Mouse (Mus musculus) myocyte (in vitro differentiated cells): ENCODE measurements at regions not wholly inside any gene's neighbourhood (a gene's known extent, or its start where the extent isn't known, plus 50 kb on each side); places are given as distances from the start of the nearest gene placed in this dataset.

Experiments used
- CEBPB ChIP-seq: IDR thresholded peaks from 2 replicates; pipeline ENCODE4 v1.6.1; 2011; ENCODE audit warnings: mild to moderate bottlenecking, moderate library complexity; ENCODE audit not compliant: poor library complexity, insufficient read depth, severe bottlenecking
- E2F4 ChIP-seq: IDR thresholded peaks from one replicate; pipeline ENCODE4 v1.6.1; 2011; ENCODE audit warnings: mild to moderate bottlenecking, control low read depth, moderate library complexity; ENCODE audit not compliant: insufficient read depth
- MAX ChIP-seq: IDR thresholded peaks from one replicate; pipeline ENCODE4 v1.6.1; 2011; ENCODE audit warnings: low read depth, mild to moderate bottlenecking, control low read depth
- MYOG ChIP-seq, 3 experiments: IDR thresholded peaks; one replicate each; pipeline ENCODE4 v1.6.1; 2011; ENCODE audit warnings: control low read depth in 2 of 3, low read depth in 2 of 3, mild to moderate bottlenecking in 2 of 3; ENCODE audit not compliant: insufficient read length in 2 of 3, control insufficient read depth in 1 of 3, insufficient read depth in 1 of 3
- POLR2A ChIP-seq: IDR thresholded peaks from one replicate; pipeline ENCODE4 v1.6.1; 2011; ENCODE audit warnings: low read depth, mild to moderate bottlenecking, control low read depth, moderate library complexity; ENCODE audit not compliant: insufficient read length
- POLR2AphosphoS2 ChIP-seq: IDR thresholded peaks from one replicate; pipeline ENCODE4 v1.6.1; 2011; ENCODE audit warnings: low read depth, control low read depth; ENCODE audit not compliant: insufficient read length
- REST ChIP-seq: IDR thresholded peaks from one replicate; pipeline ENCODE4 v1.6.1; 2011; ENCODE audit warnings: mild to moderate bottlenecking, control low read depth, moderate library complexity; ENCODE audit not compliant: insufficient read depth, insufficient read length
- SRF ChIP-seq: IDR thresholded peaks from one replicate; pipeline ENCODE4 v1.6.1; 2011; ENCODE audit warnings: low read depth; ENCODE audit not compliant: control insufficient read depth, insufficient read length
- TCF12 ChIP-seq: IDR thresholded peaks from one replicate; pipeline ENCODE4 v1.6.1; 2011; ENCODE audit warnings: mild to moderate bottlenecking, control low read depth; ENCODE audit not compliant: poor library complexity, insufficient read depth, severe bottlenecking
- USF1 ChIP-seq: IDR thresholded peaks from one replicate; pipeline ENCODE4 v1.6.1; 2011; ENCODE audit warnings: low read depth, mild to moderate bottlenecking, control low read depth, moderate library complexity

- TF ChIP-seq POLR2A: no peak
- no peak for TF ChIP-seq USF1
- TF ChIP-seq POLR2AphosphoS2: no peak
- TF ChIP-seq E2F4: no peak
- no peak for TF ChIP-seq TCF12
- TF ChIP-seq SRF: no peak
- no peak for TF ChIP-seq CEBPB
- no peak for TF ChIP-seq REST
- no peak for TF ChIP-seq MAX
- no peak for TF ChIP-seq MYOG (IDR thresholded peaks at IDR 0.05; ENCODE audit: control insufficient read depth in 1 of 3, insufficient read depth in 1 of 3, insufficient read length in 2 of 3, low read depth in 2 of 3)
Measured at GRCm38 (mm10) chr13:118237968-118238367, 148.5 kb upstream of the B430218F22Rik start.
